ENCODE assay signal across 13 mouse cellular contexts in the genomic region with DNA sequence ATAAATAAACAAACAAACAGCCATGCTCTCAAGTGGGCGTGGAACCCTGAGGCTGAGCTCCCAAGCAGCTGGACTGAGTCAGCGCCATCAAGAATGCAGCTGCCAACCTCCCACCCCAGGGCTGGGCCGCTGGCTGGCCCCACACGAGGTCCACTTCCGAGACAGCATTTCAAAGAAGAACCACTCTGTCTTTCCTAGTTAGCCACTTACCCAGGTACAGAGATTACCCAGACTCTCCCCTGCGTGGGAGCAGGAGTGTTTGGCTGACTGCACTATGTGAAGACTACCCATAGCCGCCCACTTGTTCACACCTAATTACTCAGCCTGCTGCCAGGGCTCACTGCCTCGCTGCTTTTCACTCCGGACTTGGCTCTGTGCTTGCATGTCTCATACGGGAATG. TPM values are rescaled to one million over a fixed set of nuclear protein-coding genes. Genes with fewer than 3 reads are reported as not detected.
DNase-seq lines count a peak whose midpoint lies in the region; ATAC-seq and TF ChIP-seq lines count a peak whose summit lies in the region.
"Had no signal": no experiment of that assay in that cellular context is flagged by ENCODE, and none has a peak within 500 bp of the region (broad histone marks: within the 10 kb centered on the region; RNA-seq: fewer than 3 reads in every experiment).

No protein-coding gene starts in this region.

- CTCF ChIA-PET in Patski (lab: Charles Lee): interaction anchor here (1.1 kb wide), 1 partner anchor 28 kb away, joined by 3 read pairs; no protein-coding TSS in a partner anchor

- peak; percentile 49 for ATAC-seq in Patski
- no peak for ATAC-seq in activated CD4-positive, CD25-positive, alpha-beta regulatory T cell, adult 4 months
- no peak for ATAC-seq in erythroid progenitor cell, adult 5-6 weeks (replicated peaks; ENCODE audit: low FRiP score, poor library complexity, severe bottlenecking)
- ATAC-seq: midbrain, embryonic 15.5 days had no signal

- H3K27me3 ChIP-seq in Patski: no peaks in the 10 kb centered on the region
- H3K27me3 ChIP-seq: liver, embryonic 15.5 days; midbrain, embryonic 15.5 days had no signal

- DNase-seq in cerebellum, adult 11-12 months: peak; percentile 68
- DNase-seq in cerebellum, postnatal 4 days (ENCODE audit: low spot score in 2 of 2): no peak
- DNase-seq in Patski (ENCODE audit: low read depth, low spot score): peak; percentile 59
- peak; percentile 14 for DNase-seq in fat pad, adult 2 months (ENCODE audit: extremely low read depth, low read depth, low spot score)
- peak; percentile 39 to 57 for DNase-seq in kidney, postnatal 4 days
- DNase-seq in spleen, postnatal 4 days (ENCODE audit: low spot score in 2 of 2): no peak
- DNase-seq: gastrocnemius, postnatal 10 days; spleen, adult 18-20 months; thymus, postnatal 36 days had no signal

- in situ Hi-C loops in Patski (cut with MboI; ENCODE audit: low pct_unique_long_range_greater_than_20kb): no loop called here

- no peak for TF ChIP-seq CTCF in Patski (IDR thresholded peaks at IDR 0.05)

- POLR2A ChIA-PET in Patski (lab: Charles Lee): no interaction called here

RNA-seq across cellular contexts. Expression of a gene that starts 26.5 kb away (rescaled TPM):
- polyA plus RNA-seq in Patski (2021): 13.4 TPM
- 10 to 100 TPM; 17.9 to 18.3 TPM for polyA plus RNA-seq in activated CD4-positive, CD25-positive, alpha-beta regulatory T cell, adult 4 months (2017; shearing (Covaris generic))
- 4.6 TPM in 1 of 2 replicates, not detected in the other for total RNA-seq in erythroid progenitor cell, adult 5-6 weeks (2015; ENCODE audit: low replicate concordance)
- total RNA-seq in erythroid progenitor cell, adult 5-6 weeks (2017; ENCODE audit: low replicate concordance): 0.23 and 0.26 TPM in 2 replicates

RNA-seq across cellular contexts. Expression of a gene that starts 59.2 kb away (rescaled TPM):
- not detected for polyA plus RNA-seq in Patski (2021)
- polyA plus RNA-seq in activated CD4-positive, CD25-positive, alpha-beta regulatory T cell, adult 4 months (2017; shearing (Covaris generic)): under 1 TPM in 1 of 2 experiments, not detected in 1; 0.99 TPM
- total RNA-seq in erythroid progenitor cell, adult 5-6 weeks (2015; ENCODE audit: low replicate concordance): not detected in 2 replicates
- total RNA-seq in erythroid progenitor cell, adult 5-6 weeks (2017; ENCODE audit: low replicate concordance): not detected in 2 replicates
- polyA plus RNA-seq: liver, embryonic 15.5 days had no signal

Comparison
In these comparisons a context has a peak if more than half of its experiments do, and no peak if none do; other contexts are left out.
1. DNase-seq: peak in cerebellum, adult 11-12 months (single experiment), Patski (single experiment), fat pad, adult 2 months (single experiment) and kidney, postnatal 4 days (2 of 2); none in cerebellum, postnatal 4 days (0 of 2) and spleen, postnatal 4 days (0 of 2).